Mouse (Mus musculus) yolk sac, embryonic 10.5 days (tissue): Measurements from ENCODE around the gene Sfrp4.

Experiments used
- DNase-seq: peaks from one replicate; pipeline ENCODE4 v3.0.0-alpha.2; 2017; ENCODE audit warnings: low spot score

Sfrp4 gene

DNA sequence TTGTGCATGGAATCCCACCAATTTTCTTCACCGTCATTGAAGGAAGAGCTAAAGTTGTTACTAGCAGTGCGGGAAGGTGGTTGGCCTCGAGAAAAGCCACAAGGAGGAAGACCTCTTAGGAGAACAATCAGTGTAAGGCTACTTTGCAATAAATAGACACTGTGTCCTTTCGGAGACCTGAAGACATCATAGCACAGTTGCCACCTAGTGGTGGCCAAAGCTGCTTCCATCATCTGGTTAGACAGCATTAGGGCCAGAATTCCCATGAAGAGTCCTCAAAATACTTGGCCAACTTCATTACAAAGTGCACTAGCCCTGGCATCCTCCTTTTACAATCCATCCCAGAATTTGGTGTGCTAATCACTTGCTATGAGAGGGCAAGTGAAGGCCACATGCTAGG, 13.2 kb downstream of the Sfrp4 start:
- no peak for DNase-seq

DNA sequence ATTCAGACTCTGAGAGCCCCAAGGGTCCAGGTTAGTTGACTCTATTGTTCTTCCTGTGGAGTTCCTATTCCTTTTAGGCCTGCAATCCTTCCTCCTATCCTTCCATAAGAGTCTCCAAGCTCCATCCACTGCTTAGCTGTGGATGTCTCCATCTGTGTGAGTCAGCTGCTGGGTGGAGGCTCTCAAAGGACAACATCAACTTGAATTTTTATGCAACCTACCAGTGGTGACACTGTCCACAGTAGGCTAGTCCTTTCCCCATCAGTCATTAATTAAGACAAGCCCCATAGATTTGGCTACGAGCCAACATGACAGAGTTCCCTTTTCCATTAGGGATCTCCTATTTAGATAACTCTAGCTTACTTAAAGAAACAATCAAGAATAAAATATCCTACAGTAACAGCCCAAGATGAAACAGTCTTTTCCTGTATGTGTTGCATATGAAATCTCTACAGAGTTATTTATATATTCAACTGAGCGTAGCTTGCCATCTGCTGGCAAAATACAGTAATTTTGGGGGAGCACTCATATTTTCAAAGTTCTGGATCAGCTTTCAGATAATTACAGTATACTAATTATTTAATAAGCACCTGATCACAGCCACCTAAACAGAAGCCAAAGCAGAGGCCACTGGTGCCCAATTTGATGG, 17.4 kb downstream of the Sfrp4 start:
- DNase-seq: no peak

DNA sequence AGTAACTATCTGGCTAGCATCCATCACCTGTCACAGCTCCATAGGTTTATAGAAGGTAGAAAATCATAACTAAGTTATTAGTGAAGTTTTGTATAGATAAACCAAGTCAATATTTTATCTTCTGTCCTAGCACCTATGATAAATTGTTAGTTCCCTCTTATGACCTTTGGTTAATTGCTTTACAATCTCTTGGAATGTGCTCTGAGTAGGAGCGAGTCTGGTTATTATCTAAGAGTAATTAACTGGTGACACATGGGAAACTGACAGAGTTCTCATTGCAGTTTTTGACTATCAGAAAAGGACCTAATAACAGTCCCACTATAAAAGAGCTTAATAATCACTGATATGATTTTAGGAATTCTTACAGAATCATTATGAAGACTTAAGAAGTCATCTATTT, 20.6 kb downstream of the Sfrp4 start:
- no peak for DNase-seq

DNA sequence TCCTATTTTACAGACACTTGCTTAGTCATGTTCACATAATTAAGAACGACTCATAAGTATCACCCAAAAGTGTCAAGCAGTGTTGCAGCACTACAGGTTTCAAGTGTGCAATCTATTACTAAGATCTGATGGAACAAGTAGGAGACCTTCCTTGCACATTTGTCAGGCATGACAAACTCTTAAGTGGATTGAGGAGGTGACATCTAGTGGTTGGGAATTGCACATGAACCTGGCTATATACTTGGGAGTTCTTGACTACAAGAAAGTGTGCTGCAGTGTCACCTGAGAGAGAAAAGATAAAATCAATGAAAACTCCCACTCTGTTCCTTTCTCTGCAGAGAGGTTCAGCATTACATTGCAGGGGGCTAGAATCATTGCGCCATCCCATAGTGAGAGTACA, 21.3 kb downstream of the Sfrp4 start:
- no peak for DNase-seq

DNA sequence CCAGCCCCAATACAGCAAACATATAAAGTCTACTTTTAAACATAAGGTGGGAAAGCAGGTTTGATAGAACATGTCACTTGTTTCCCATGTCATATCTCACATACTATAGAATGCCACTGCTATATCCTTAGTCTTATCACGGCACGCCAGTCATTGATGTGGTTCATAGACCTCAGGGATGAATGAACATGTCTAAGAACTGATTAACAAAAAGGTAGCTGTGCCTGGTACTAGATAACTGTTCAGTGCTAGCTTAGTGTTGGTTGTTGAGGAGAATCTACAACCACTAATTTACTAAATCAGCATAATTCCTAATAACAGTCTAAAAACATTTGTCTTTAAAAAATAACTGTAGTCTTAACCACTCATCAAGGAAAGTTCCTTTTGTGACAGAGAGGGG, 26.9 kb downstream of the Sfrp4 start:
- DNase-seq: no peak

DNA sequence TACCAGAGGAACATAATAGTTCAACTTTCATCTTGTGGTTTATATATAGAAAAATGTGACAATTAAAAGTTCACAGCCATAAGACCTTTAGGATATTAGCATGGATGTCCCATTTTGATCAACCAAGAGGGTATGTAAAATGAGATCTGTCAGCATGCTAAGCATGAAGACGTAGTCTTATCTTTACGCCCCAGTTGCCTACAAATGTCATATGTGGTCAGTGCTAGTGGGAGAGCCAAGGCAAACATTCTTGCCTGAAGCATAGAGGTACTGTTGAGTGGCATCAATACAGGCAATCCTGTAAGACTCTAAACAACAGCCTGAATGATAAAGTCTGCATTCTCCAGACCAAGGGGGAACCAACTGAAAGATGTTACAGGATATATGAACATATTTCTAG, 29.5 kb downstream of the Sfrp4 start:
- no peak for DNase-seq

DNA sequence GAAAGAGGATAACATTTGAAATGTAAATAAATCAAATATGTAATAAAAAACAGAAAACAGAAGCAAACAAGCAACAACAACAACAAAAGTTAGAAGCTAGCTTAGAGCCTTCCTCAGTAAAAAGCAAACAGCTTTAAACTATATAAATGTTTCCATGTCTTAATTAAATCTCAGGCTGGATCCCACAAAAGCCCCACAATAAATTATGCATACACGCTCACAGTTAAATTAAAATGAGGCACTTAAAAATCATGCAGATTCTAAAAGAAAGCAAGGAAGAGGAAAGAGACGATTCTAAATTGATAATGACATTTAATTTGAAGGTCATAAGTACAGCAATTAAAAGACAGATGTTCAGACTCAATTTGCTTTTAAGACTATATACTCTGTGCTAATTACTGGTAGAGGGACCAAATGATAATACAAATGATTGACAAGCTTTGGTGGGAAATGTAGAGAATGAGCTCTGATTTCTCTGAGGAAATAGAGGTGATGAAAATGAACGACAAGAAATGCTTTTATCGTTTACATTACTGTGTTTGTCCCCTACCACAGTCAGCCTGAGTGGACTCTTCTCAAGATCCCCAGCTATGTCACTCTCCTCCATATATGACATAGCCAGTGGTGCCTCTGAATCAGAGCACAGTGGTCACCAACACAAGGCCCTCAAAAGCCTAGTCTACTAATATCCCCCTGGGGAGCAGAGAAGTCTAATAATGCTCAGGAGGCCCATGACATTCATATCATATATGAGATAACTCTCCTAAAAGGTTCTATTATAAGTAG, 45.6 kb downstream of the Sfrp4 start:
- no peak for DNase-seq

DNA sequence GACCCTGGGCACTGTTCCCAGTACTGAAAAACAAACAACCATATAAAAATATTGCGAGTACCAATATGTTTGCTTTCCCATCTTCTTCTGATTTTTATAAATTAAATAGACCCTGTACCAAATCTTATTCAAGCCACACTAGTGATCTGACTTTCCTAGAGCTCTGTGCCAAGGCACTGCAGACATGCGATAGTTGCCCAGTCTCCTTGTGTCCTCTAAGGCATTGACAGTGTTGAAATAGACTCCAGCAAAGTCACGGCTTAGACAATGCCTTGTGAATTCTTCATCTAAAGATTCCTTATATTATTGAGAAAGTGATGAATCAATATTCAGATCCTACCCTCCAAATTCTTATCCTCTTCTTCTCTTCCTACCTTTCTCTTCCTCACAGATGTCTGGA, 51.1 kb downstream of the Sfrp4 start:
- DNase-seq: no peak

DNA sequence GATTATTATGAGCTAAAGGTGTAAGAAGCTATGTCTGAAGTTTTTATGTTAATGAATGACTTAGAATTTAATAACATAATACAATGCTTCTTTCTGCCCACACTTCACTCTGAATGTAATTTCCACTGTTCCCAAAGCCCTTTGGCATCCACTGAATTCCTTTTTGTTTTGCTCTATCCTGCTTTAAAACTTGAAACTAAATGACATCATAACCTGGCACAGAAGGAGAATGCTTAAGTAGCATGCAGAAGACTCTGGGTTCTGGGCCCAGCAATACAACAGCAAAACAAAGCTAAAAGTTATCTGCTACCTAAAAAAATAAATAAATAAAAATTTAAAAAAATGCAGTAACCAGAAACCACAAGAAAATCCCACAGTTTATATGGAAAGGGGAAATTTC, 51.7 kb downstream of the Sfrp4 start:
- no peak for DNase-seq
